Mouse (Mus musculus) R1 (cell line): ENCODE measurements around the gene Gstm3.
"Not testable (repeated sequence)": the region's sequence is repeated elsewhere in the genome, so short reads cannot be mapped to it uniquely, and the experiment has no call there.

Experiments used
- DNase-seq: peaks from one replicate; pipeline ENCODE4 v3.0.0-alpha.2; 2018; ENCODE audit warnings: low read depth, low spot score

Gstm3 gene

GRCm38 (mm10) chr3:107968724-107969395 lies at the start of gene Gstm3:
TSS of gene Gstm3 (minus strand) at chr3:107969283.
- DNase-seq: peak; percentile 36

DNA sequence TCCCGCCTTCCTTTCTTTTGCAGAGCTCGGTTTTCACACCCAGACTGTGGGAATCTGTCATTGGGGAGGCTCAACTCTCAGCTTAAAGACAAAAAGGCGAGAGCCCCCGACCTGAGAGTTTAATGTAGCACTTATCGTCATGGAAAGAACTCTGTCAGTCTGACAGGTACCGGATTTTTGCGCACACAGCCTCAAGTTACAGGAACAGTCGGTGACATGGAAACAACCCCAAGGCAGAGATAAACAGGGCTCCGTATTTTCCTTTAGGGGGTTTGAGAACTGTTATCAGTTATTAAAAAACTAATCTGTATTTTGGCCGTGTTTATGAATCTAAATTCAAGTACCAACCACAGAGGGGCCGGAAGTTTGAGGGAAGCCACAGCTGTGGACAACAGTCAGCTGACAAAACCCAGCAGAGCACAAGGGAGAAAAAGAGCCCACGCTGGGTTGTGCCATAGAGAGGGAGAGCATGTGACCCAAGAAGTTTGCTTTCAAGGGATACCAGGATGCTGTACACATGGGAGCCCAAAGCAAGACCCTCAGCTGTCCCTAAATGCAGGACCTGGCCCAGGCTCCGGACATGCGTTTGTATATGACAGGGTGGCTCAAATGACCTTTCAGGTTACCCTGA lies 49.2 kb upstream of the Gstm3 start:
- no peak for DNase-seq

DNA sequence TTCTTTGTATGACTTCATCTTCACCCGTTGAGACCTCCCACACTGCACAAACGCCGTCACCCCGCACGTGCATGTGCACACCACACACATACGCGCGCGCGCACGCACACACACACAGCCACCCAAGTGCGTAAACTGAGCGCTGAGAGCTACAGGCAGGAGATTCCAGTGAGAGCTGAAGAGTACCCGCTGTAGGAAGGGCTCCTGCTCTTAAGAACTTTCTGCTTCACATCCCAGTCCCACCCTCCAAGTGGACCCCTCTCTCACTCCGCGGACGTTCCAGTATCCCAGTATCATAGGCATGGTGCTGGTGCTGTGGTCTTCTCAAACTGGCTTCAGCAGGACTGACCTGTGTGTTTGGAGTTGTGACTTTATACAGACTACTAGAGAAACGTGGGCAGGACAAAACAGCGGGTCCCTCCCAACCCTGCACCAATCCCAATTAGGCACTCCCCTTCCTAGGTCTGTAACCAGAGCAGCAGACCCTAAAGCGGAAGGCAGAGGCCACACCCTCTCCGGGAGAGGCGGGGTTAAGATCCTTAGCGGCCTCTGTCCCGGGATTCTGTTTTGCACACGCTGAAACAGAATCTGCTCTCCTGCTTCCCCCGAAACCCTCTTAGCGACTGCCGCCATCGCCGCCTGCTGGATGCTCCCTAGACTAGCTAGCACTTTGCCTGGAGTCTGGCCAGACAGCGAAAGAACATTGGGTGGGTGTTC lies 48.5 kb upstream of the Gstm3 start, which contains the start of gene Gstm1:
Gene Gstm1 (minus strand): TSS at position 501 of the 717 bp plus-strand sequence.
- DNase-seq: peak; percentile 99

GRCm38 (mm10) chr3:108016468-108016867 lies 47.4 kb upstream of the Gstm3 start:
- not testable (repeated sequence) for DNase-seq

GRCm38 (mm10) chr3:108014974-108015346 lies 45.9 kb upstream of the Gstm3 start:
- no peak for DNase-seq

DNA sequence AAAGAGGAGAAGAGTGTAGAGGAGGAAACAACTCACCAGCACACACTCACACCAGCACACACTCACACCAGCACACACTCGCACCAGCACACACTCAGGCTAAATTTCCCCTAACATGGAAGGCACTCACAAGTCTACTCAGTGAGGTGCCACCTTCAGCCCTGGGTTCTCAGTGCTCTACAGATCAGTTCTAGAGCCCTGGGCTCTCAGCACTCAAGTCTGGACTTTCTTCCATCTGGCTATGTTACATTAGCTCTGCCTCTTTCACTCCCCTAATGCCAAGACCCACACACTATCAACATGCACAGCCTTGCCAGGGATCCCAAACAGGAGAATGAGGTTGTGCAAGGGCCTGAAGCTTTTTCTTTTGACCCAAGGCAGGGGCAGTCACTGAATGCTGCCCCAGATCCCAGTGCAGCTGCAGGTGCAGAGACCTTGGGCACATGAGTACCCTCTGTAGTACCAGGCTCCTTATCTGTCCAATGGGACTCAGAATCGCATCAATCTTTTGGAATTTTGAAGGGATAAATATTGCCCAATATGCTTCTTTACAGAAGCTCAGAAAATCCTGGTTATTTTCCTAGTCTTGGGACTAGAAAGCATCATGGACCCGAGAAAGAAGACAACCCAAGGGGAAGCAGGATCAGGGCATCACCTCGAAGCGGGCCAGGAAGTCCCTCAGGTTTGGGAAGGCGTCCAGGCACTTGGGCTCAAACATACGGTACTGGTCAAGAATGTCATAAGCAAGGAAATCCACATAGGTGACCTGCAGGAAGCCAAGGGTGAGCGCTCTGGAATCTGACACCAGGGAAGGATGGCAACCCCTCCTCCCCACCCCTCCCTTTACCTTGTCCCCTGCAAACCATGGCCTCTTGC lies 45.3 kb upstream of the Gstm3 start:
- DNase-seq: no peak

DNA sequence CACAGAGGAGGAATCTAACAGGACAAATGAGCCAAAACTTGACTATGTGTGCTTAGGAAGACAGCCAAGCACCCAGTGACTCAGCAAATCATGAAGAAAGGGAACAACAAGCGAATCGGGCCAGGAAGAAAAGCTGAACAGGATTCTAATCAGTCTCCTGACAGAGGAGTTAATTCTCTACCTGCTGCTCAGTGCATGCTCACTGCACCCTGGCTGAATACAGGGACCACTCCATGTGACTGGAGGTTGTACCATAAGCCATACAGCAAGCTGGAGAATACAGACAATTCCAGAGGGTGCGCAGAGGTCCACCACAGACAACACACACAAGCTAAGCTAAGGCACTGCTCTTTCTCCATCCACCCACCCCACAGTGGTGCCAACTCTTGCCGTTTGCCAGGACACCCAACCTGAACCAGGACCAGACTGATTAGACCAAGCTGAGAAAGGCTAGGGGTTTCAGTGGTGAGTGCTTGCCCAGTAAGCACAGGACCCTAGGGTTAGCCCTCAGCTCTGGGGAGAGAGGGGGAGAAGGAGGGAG lies 44.3 kb upstream of the Gstm3 start:
- DNase-seq: peak; percentile 35

DNA sequence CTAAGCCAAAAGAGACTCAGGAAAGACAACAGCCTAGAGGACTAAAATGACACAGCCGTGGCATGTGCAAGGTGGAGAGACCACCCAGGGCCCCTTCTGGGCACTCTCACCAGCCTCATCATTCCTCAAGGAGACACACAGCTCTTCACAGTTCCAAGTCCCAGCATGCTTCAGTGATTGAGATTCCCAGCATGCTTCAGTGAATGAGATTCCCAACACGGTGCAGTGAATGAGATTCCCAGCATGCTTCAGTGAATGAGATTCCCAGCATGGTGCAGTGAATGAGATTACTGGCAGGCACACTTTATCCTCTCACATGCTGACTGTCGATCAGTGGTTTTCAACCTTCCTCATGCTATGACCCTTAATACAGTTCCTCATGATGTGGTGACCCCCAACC lies 42.5 kb upstream of the Gstm3 start:
- peak; percentile 44 for DNase-seq

DNA sequence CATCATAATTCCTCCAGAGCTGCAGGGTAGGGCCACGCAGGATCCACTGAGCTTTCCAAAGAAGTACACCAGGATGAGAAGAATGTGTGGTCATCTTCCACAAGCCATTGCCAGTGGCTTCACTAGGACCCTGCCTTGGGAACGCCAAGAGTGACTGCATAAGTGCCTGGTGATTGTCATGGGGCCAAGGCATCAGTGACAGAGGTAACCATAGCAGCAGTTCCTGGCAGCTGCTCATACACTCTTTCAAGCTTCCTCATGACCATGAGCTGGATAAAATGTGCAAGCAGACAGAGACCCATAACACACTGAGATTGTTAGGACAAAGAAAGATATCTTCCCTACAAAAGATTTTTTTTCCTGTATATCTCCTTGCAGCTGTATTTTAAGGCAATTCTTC lies 41.2 kb upstream of the Gstm3 start:
- DNase-seq: no peak

DNA sequence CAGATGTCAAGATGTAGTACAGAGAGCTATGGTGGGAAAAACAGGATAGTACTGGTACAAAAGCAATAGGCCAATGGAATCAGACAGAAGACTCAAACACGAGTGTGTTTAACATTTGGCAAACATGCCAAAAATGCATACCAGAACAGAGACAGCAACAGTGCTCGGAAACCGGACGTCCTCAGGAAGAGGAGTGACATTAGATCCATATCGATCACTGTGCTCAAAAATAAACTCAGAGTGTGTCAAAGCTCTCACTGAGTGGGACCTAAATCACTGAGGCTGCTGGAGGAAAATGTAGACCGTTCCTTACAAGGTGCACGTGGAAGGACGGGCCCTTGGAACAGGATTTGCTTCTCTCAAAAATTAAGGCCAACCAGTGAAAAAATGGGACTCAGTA lies 32.9 kb upstream of the Gstm3 start:
- no peak for DNase-seq

DNA sequence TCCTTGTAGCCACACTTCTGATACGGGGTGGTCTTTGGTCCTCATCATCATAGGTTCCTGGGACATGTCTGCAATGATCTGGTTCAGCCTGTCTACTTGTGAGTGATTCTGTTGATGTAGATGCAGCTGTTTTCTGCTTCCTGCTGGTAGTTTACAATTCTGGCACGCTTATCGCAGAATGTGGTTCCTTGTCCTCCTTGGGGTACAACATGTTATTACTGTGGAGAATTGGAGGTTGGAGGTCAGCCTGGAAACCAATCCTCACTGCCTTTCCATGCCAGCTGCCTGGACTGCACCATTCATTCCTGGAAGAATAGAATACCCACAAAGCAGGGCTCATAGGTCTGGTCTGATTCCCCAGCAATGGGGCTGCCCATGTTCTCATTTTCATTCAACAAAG lies 30.4 kb upstream of the Gstm3 start:
- no peak for DNase-seq

GRCm38 (mm10) chr3:107998591-107998990 lies 29.5 kb upstream of the Gstm3 start:
- DNase-seq: no peak

DNA sequence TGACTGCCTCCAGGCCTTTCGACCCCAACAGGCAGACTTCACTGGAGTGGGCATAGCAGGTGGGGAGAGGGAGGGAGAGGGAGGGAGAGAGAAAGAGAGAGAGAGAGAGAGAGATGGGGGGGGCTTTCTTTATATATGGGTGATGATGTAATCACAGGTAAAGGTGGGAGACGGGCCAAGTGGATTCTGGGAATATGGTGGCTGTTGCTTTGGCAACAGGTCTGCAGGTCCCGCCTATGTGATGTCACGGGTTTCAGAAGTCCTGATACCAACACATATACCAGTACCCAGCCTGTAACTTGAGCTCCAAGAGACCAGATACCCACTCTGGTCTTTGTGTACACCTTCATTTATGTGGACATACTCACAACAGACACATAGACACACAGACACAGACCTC lies 27.5 kb upstream of the Gstm3 start:
- DNase-seq: peak; percentile 79

GRCm38 (mm10) chr3:107995974-107996373 lies 26.9 kb upstream of the Gstm3 start:
- DNase-seq: peak; percentile 93

DNA sequence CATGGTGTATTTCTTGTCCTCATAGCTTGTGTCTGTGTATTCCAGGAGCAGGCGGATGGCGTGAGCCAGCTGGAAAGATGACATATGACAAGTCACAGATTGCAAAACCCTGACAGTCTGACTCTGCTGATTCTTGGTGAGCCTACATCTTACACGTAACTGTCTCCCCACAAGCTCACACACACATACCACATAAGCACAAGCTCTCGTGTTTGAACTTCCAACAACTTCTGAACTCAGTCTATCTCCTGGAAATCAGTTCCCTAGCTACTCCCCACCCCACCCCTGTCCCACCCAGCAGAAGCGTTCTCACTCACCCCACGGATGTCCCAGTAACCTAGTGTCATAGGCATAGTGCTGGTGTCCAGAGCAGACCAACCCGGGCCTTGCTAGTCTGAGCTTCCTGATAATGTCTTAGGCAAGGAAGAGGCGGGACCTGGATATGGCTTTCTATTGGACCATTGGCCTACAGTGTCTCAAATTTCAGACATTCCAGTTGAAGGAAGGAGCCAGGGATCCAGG lies 17.0 kb upstream of the Gstm3 start, which contains the start of gene Gstm2:
Gene Gstm2 (minus strand): TSS at position 413 of the 522 bp plus-strand sequence.
- peak; percentile 81 for DNase-seq

GRCm38 (mm10) chr3:107985141-107985540 lies 16.1 kb upstream of the Gstm3 start:
- DNase-seq: not testable (repeated sequence)

- no peak for DNase-seq
These were observed 15.4 kb upstream of the Gstm3 start for GRCm38 (mm10) chr3:107984471-107984870.

GRCm38 (mm10) chr3:107983771-107984170 lies 14.7 kb upstream of the Gstm3 start:
- DNase-seq: no peak

DNA sequence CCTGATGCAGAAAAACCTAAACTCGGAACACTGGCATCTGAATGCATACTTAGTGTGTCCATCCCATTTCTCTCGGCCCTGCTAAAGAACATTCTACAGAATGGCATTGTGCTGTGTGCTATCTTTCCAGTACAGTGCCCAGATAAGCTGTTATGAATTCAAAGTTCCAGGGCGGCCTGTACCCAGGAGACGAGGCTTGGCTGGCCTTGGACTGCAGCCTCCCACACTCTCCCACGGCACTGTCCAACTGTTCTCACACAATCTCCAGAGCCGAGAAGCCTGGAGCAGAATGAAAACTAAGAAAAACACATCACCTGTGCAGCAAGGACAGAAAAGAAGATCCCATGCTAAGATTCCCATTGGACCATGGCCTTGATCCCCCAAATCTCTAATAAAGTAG lies 13.6 kb upstream of the Gstm3 start:
- DNase-seq: no peak

- DNase-seq: peak; percentile 39
These were observed 12.2 kb upstream of the Gstm3 start for GRCm38 (mm10) chr3:107981261-107981660.

DNA sequence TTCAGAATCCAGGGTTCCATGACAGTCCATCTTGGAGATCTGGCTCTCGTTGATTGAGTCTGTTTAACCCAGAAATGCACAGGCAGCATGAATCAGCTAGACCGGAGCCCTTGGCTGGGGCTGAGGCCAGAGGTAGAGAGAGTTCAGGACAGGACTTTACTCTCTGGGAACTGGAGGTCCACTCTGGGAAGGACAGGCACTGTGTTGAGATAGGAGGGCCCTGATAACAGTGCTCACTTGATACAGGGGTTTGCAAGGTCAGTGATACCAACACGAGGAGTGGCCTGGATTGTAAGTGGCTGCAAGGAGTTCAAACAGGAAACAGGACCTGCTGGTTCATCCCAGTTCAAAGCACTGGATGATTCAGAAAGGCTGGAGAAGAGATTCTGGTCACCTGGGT lies 8.6 kb upstream of the Gstm3 start:
- DNase-seq: no peak
